Mouse (Mus musculus) liver, embryonic 13.5 days (tissue): ENCODE data around the gene Pdzd2. TPM values are rescaled to one million over a fixed set of nuclear protein-coding genes. Genes with fewer than 3 reads are reported as not detected.

Source experiments
- ATAC-seq: fragments of 200-750 bp; cut with Nextera tagmentation; 2 replicates; pipeline ENCODE4 v1.8.0; 2017; ENCODE audit warnings: low read depth, mild to moderate bottlenecking, moderate number of reproducible peaks, moderate library complexity
- DNase-seq: peaks from one replicate; pipeline ENCODE4 v3.0.0; 2022
- H3K27ac ChIP-seq: fragments of 300-500 bp; sonication (generic); 2 replicates; pipeline ENCODE4 v1.5.1; 2015; ENCODE audit warnings: moderate library complexity, mild to moderate bottlenecking, inconsistent platforms
- H3K27me3 ChIP-seq: fragments of 300-500 bp; sonication (generic); 2 replicates; pipeline ENCODE4 v1.6.1; 2015; ENCODE audit warnings: mild to moderate bottlenecking, inconsistent platforms
- H3K36me3 ChIP-seq: fragments of 300-500 bp; sonication (generic); 2 replicates; pipeline ENCODE4 v1.6.1; 2015; ENCODE audit warnings: mild to moderate bottlenecking, inconsistent platforms
- H3K4me1 ChIP-seq: fragments of 300-500 bp; sonication (generic); replicated peaks from 2 replicates; pipeline ENCODE4 v1.6.1; 2015; ENCODE audit warnings: inconsistent platforms
- H3K4me2 ChIP-seq: fragments of 300-500 bp; sonication (generic); 2 replicates; pipeline ENCODE4 v1.6.1; 2015; ENCODE audit warnings: inconsistent platforms, mild to moderate bottlenecking, moderate library complexity
- H3K4me3 ChIP-seq: fragments of 300-500 bp; sonication (generic); replicated peaks from 2 replicates; pipeline ENCODE4 v1.5.1; 2015; ENCODE audit warnings: mild to moderate bottlenecking, inconsistent platforms
- H3K9ac ChIP-seq: fragments of 300-500 bp; sonication (generic); 2 replicates; pipeline ENCODE4 v1.6.1; 2015; ENCODE audit warnings: mild to moderate bottlenecking, inconsistent platforms
- H3K9me3 ChIP-seq: fragments of 300-500 bp; sonication (generic); replicated peaks from 2 replicates; pipeline ENCODE4 v1.6.1; 2016; ENCODE audit warnings: inconsistent platforms
- WGBS: fragments of 180-500 bp; shearing (Covaris S2); methylation state at CpG from one replicate; pipeline ENCODE4 v1.1.7; 2015; ENCODE audit not compliant: insufficient replicate concordance; 5-methylcytosine and 5-hydroxymethylcytosine counted together
- polyA plus RNA-seq: library from polyadenylated mRNA; unstranded; fragments of >200 nt; fragmentation: Nextera tagmentation; extraction: Ambion mirVana; gene quantifications from 2 replicates; pipeline ENCODE4 v1.2.1, GENCODE M21; 2015

Pdzd2 gene
- polyA plus RNA-seq, 1 experiment from 2014 or later: 1.5 TPM

GRCm38 (mm10) chr15:12663351-12663750 is 76.4 kb downstream of the Pdzd2 start:
- Histone ChIP-seq H3K36me3 (no peaks in the 10 kb centered on the region), H3K27ac (no peak overlapping the region), H3K4me1 (no peaks in the 10 kb centered on the region), H3K27me3 (no peaks in the 10 kb centered on the region), H3K4me3 (no peak overlapping the region), H3K9ac (no peak overlapping the region), H3K9me3 (no peaks in the 10 kb centered on the region), H3K4me2 (no peak overlapping the region)
- ATAC-seq (no peak), DNase-seq (no peak)
- 77% methylated on average over 9 of the region's 9 CpGs for WGBS

GRCm38 (mm10) chr15:12660320-12660719 is 79.4 kb downstream of the Pdzd2 start:
- DNase-seq (no peak), ATAC-seq (no peak)
- no peaks in the 10 kb centered on the region for H3K4me1 ChIP-seq
- H3K27me3 ChIP-seq: no peaks in the 10 kb centered on the region
- H3K9me3 ChIP-seq: no peaks in the 10 kb centered on the region
- no peak overlapping the region for H3K4me3 ChIP-seq
- H3K36me3 ChIP-seq: no peaks in the 10 kb centered on the region
- no peak overlapping the region for H3K9ac ChIP-seq
- H3K27ac ChIP-seq: no peak overlapping the region
- no peak overlapping the region for H3K4me2 ChIP-seq
- 70% methylated on average over 9 of the region's 9 CpGs for WGBS

DNA sequence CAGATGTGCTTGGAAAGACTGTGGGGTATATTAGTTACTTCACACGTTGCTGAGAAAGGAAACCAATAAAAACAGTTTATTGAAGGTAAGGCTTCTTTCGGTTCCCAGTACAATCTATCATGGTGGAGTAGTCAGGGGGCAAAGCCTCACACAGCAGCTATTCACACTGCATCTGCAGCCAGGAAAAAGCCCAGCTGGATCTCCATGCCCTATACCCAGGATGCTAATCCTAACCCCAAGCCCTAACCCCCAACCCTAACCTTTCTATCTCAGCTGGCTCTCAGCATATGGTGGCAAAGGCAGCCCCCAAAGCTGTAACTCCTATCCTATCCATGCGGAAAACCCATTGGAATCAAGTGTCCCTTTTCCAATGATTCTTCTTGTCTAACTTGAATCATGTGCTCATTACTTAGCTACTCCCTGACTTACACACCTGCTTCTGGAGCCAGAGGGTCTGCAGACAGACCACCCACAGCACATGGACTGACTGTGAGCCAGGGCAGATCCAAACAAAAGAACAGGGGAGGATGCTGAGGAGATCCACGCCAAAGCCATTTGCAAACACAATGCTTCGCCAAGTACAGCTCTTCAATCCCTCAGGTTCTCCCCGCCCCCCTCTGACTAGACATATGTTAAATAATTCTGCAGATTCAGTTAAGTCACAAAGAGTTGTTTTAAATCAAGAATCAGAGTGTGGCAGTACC is 83.6 kb downstream of the Pdzd2 start:
- H3K4me2 ChIP-seq: no peak overlapping the region
- no peak overlapping the region for H3K9ac ChIP-seq
- H3K4me1 ChIP-seq: no peaks in the 10 kb centered on the region
- H3K36me3 ChIP-seq: no peaks in the 10 kb centered on the region
- DNase-seq: no peak
- H3K9me3 ChIP-seq: no peaks in the 10 kb centered on the region
- no peak overlapping the region for H3K27ac ChIP-seq
- no peak for ATAC-seq
- no peak overlapping the region for H3K4me3 ChIP-seq
- no peaks in the 10 kb centered on the region for H3K27me3 ChIP-seq
- 72% methylated on average over 6 of the region's 6 CpGs for WGBS

DNA sequence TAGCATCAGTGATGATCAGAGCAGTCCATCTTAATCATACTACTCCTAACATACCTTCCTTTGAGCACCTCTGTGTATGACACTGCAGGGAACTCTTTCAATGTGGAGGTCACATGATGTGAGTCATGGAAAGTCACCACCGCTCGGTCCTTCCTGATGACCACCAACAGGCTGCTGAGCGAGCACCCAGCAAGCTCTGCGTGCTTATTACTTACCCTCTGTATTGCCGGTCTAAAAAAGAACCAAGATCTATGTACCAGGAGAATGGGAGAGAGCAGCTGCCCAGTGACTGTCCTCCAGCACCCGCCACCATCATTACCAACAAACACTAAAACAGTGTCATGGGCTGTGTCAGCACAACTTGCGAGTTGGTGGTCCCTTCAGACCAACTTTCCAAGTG is 84.4 kb downstream of the Pdzd2 start:
- Histone ChIP-seq H3K36me3 (no peaks in the 10 kb centered on the region), H3K27ac (no peak overlapping the region), H3K9ac (no peak overlapping the region), H3K4me1 (no peaks in the 10 kb centered on the region), H3K27me3 (no peaks in the 10 kb centered on the region), H3K4me3 (no peak overlapping the region), H3K4me2 (no peak overlapping the region), H3K9me3 (no peaks in the 10 kb centered on the region)
- DNase-seq (no peak), ATAC-seq (no peak)
- 76% methylated on average over 7 of the region's 7 CpGs for WGBS

DNA sequence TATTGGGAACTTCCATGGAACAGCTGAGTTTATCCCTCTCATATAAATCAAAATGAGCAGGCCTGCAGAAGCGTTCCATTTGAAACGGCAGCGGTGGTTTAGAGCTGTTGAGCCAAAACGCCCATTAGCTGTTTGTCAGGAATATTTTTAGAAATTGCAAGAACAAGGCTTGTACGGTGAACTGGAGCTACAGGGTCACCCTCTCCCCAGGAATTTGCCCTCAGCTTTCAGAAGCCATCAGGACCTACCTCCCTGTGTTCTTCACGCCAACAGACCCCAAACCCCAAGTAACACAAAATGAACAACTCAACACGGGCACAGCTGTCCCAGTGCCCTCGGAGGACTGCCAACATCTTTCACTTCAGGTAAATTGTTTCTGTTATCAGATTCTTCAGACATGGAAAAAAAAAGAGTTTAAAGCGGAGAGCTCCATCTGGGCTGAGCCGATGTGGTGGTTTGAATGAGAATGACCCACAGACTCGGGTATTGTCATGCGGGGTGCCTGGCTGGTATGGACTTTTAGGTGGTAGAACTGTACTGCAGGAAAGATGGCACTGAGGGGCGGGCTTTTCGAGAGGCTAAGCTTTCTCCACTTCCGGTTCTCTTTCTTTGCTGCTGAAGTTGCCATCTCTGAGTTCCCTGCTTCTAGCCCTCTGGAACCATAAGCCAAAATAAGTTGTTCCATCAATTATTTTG is 87.2 kb downstream of the Pdzd2 start:
- H3K27me3 ChIP-seq: no peaks in the 10 kb centered on the region
- no peaks in the 10 kb centered on the region for H3K9me3 ChIP-seq
- DNase-seq: no peak
- no peaks in the 10 kb centered on the region for H3K4me1 ChIP-seq
- no peak overlapping the region for H3K4me2 ChIP-seq
- no peak overlapping the region for H3K27ac ChIP-seq
- 72% methylated on average over 15 of the region's 15 CpGs for WGBS
- ATAC-seq: no peak
- H3K36me3 ChIP-seq: no peaks in the 10 kb centered on the region
- H3K4me3 ChIP-seq: no peak overlapping the region
- H3K9ac ChIP-seq: no peak overlapping the region

- H3K9ac ChIP-seq: no peak overlapping the region
- no peak for ATAC-seq
- H3K9me3 ChIP-seq: no peaks in the 10 kb centered on the region
- no peak for DNase-seq
- H3K4me1 ChIP-seq: no peaks in the 10 kb centered on the region
- no peak overlapping the region for H3K4me2 ChIP-seq
- no peaks in the 10 kb centered on the region for H3K27me3 ChIP-seq
- 74% methylated on average over 3 of the region's 3 CpGs for WGBS
- no peak overlapping the region for H3K27ac ChIP-seq
- H3K4me3 ChIP-seq: no peak overlapping the region
- no peaks in the 10 kb centered on the region for H3K36me3 ChIP-seq
These were observed 89.5 kb downstream of the Pdzd2 start for GRCm38 (mm10) chr15:12650236-12650635.

DNA sequence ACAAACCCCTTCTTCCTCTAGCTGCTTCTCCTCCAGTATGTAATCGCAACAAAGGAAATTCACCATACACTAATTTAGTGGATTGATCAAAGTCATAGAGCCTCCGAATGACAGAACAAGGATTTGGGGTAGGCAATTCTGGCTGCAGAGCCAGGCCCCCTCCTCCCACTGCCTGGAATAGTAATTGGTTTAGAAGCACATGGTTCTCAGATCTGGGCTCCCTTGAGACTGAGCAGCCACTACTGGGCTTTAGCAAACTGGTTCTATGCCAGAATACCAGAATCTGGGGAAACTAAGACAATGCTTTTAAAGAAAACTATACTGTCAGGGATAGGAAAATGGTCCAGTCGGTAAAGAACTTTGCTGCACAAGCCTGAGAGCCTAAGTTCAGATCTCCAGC is 90.0 kb downstream of the Pdzd2 start:
- Histone ChIP-seq H3K9ac (no peak overlapping the region), H3K4me3 (no peak overlapping the region), H3K27me3 (no peaks in the 10 kb centered on the region), H3K4me1 (no peaks in the 10 kb centered on the region), H3K36me3 (no peaks in the 10 kb centered on the region), H3K9me3 (no peaks in the 10 kb centered on the region), H3K4me2 (no peak overlapping the region), H3K27ac (no peak overlapping the region)
- WGBS: 76% methylated on average over 3 of the region's 3 CpGs
- ATAC-seq: no peak
- DNase-seq: no peak

GRCm38 (mm10) chr15:12649131-12649530 is 90.6 kb downstream of the Pdzd2 start:
- no peaks in the 10 kb centered on the region for H3K4me1 ChIP-seq
- 43% methylated on average over 2 of the region's 2 CpGs for WGBS
- no peak overlapping the region for H3K27ac ChIP-seq
- no peak overlapping the region for H3K4me3 ChIP-seq
- H3K9ac ChIP-seq: no peak overlapping the region
- no peaks in the 10 kb centered on the region for H3K36me3 ChIP-seq
- DNase-seq: no peak
- no peak overlapping the region for H3K4me2 ChIP-seq
- H3K27me3 ChIP-seq: no peaks in the 10 kb centered on the region
- no peak for ATAC-seq
- H3K9me3 ChIP-seq: no peaks in the 10 kb centered on the region

DNA sequence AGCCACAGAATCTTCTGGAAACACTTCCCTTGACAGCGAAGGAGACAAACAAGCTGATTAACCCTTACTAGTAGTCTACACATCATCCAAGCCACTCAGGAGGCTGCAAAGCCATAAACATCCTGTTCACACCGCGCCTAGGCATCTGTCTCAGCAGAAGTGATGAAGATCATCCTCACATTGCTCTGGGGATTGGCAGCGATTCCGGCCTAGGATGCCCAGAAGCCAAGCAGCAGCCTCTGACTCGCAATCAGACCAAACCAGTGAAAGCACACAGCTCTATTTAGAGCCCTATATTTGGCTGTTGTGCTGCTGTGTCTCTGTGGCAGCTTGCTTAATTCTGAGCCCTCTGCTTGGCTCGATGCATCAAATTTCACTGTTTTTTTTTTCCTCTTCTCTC is 99.0 kb downstream of the Pdzd2 start:
- H3K4me3 ChIP-seq: no peak overlapping the region
- H3K9me3 ChIP-seq: no peaks in the 10 kb centered on the region
- H3K36me3 ChIP-seq: no peaks in the 10 kb centered on the region
- no peaks in the 10 kb centered on the region for H3K4me1 ChIP-seq
- DNase-seq: no peak
- ATAC-seq: no peak
- no peak overlapping the region for H3K4me2 ChIP-seq
- H3K9ac ChIP-seq: no peak overlapping the region
- no peak overlapping the region for H3K27ac ChIP-seq
- no peaks in the 10 kb centered on the region for H3K27me3 ChIP-seq
- WGBS: 69% methylated on average over 7 of the region's 7 CpGs

DNA sequence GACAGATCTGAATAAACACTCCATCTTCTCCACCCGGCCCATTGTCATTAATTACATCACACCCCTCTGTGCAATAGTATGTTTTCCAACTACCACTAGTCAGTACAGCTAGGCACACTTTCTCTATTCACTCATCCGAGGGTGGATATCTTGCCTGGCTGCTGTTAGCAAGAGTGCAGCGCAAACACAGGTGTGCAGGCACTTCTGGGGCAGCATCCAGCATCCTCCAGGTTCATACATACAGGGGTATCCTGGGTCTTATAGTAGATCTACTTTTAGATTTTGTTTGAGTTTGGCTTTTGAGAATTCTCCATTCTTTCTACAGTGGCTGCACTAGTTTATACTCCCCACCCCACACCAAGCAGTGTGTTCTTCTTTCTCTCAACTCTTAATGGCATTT is 99.9 kb downstream of the Pdzd2 start:
- Histone ChIP-seq H3K4me1 (no peaks in the 10 kb centered on the region), H3K27ac (no peak overlapping the region), H3K9ac (no peak overlapping the region), H3K36me3 (no peaks in the 10 kb centered on the region), H3K4me2 (no peak overlapping the region), H3K4me3 (no peak overlapping the region), H3K9me3 (no peaks in the 10 kb centered on the region), H3K27me3 (no peaks in the 10 kb centered on the region)
- WGBS: 54% methylated on average over 3 of the region's 3 CpGs
- DNase-seq (no peak), ATAC-seq (no peak)

- H3K4me3 ChIP-seq: no peak overlapping the region
- no peaks in the 10 kb centered on the region for H3K4me1 ChIP-seq
- no peaks in the 10 kb centered on the region for H3K27me3 ChIP-seq
- no peak for DNase-seq
- WGBS: 66% methylated on average over 8 of the region's 8 CpGs
- H3K4me2 ChIP-seq: no peak overlapping the region
- no peak overlapping the region for H3K9ac ChIP-seq
- no peak overlapping the region for H3K27ac ChIP-seq
- H3K9me3 ChIP-seq: no peaks in the 10 kb centered on the region
- no peak for ATAC-seq
- H3K36me3 ChIP-seq: no peaks in the 10 kb centered on the region
These were observed 100.5 kb downstream of the Pdzd2 start for GRCm38 (mm10) chr15:12639181-12639580.
